Mouse (Mus musculus) cerebellum, postnatal 10 days (tissue): ENCODE measurements around the gene Mta1.

Source experiments
- DNase-seq, 2 experiments: peaks; one replicate each; pipeline ENCODE4 v3.0.0; 2021; ENCODE audit warnings: mixed read lengths in 2 of 2

Mta1 gene

DNA sequence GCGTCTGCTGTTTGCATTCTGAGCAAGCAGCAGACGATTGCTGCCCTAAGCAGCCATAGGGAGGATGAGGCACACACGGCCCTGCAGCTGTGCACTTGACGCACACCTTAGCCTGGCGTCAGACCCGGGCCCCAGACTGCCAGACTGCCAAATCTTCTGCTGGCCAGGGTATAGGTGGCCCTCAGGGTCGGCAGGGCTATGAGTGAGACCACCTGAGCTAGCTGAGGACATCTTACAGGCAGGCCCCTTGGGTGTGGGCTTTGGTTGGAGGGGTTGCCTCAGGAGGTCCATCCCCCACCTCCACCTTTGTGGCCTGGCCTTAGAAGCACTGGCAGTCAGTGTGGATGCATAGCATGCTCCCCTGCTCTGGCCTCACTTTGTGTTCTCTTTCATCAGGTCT is 37.3 kb downstream of the Mta1 start:
- DNase-seq = no peak

- DNase-seq = no peak
Measured at GRCm38 (mm10) chr12:113136492-113137020, 38.5 kb downstream of the Mta1 start.

DNA sequence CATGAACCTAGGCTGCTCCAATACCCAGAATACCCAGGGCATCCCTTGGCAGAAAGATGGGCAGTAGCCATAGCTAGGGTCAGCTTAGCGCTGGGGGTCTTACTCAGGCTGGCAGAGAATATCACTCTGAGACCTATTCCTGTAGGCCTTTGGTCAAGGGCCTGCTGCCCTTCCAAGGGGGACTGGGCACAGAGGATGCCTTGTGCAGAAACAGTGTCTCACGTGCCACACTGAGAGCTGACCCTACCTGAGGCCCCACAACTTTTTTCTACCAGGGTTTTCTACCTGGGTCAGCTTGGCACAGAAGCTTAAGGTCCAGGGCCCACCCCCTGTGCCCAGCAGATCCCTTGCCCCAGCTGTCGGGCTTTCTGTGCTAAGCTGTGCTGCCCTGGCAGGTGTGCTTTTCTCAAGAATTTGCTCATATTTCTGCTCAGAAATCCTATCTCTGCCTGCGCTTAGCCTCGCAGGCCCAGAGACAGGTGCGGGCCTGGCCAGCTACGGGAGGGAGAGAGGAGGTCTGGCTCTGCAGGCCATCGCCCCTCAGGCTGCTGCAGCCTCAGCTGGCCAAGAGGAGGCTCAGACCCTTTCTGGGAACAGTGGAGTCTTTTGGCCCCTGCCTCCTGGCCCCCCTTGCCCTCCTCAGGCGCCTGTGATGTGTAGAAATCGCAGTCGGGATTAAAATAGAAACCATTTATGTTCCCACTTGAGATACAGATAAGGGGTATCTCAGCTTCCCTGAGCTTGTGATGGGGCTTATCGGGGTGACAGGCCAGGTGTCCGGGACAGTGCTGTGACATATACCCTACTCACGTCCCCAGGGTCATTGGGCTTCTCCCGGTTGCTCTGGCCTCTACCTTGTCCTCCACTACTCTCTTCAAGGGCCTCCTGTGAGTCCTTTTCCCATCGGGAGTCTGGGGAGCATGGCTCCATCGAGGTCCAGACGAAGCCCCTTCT is 39.5 kb downstream of the Mta1 start:
- no peak for DNase-seq

DNA sequence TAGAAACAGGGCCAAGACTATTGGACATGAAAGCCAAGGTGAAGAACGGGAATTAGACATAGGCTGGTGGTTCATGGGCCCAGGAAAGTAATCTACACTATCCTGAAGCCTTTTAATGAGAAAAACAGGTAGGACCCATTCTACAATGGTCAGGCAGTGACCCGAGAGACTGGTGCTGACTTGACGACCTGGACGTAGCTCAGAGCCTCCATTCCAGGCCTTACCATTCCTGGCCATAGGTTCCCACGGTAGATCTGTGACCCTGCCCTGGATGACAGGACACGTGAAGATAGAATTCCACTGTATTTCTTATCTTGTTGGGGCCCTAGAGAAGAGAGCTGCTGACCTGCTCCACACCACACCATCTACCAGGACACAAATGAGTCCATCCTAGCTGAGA is 40.2 kb downstream of the Mta1 start:
- DNase-seq = no peak

DNA sequence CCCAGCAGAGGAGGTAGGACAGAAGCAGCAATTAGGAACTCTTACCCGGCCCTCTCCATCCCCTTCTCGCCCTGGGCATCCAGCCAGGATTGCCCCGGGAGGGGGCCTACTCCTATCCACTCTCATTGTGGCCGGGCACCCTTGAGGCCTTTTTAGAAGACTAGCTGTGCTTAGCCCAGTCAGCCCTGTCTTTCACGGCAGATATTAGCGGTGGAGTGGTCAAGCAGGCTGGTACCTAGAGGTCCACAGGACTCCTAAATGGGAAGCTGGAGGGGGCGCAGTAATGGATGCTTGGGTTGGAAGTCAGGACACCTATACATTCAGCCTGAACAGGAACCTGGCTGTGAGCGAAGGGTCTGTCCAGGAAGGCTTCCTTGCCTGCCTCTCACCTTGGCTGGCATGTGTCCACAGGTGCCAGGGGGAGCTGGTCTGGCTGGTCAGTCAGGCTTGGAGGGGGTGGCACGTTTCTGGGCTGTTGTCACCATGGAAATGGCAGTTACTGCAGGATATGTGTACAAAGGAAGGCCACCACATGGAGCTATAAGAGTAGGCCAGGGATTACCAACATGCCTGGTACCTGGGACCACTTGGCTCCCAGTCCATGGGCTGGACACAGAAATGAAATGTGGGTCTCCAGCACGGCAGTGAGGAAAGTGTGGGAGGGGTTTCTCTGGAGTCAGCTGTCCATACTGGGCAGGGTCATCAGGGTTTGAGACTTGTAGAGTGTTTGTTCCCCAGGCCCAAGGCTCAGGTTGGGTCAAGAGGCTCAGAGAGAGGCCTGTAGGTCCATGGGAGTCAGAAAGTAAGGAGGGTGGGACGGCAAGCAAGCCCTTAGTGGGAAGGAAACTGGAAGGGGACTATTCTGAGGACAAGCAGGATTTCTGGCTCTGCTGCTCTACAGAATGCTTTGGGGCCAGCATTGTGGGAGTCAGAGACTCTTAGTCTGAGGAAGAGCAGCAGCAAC is 41.1 kb downstream of the Mta1 start:
- DNase-seq = peak; percentile 48 to 49

DNA sequence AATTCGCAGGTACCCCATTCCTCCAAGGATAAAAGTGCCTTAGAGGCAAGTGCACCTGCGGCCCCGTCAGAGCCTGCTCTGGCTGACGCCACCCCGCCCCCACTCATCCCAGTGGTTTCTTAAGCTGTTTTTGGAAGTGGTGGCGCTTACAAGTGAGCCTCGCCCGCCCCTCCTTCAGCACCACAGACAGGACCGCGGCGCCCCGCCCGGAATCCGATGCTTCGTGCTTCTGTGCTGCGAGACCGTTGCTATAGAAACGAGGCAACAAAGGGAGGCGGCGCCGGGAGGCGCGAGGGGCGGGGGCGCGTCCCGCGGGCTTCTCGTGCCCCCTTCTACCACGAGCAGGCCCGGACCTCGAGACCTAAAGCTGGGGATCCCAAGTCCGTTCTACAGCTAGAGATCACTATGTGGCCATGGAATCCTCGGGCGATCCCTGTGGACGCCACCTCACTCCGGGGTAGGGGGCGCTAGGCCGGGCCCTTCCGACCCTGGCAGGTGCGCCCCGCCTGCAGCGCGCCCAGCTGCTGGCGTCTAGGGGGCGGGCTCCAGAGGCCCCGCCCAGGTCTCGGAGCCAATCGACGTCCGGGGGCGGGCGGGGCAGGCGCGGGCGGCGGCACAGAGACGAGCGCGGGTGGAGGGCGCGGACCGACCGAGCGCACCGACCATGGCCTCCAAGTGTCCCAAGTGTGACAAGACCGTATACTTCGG is 42.0 kb downstream of the Mta1 start, which contains the start of gene Crip2:
Gene Crip2 (plus strand): TSS at position 329 of the 708 bp plus-strand sequence.
- DNase-seq = peak; percentile 81 to 85

DNA sequence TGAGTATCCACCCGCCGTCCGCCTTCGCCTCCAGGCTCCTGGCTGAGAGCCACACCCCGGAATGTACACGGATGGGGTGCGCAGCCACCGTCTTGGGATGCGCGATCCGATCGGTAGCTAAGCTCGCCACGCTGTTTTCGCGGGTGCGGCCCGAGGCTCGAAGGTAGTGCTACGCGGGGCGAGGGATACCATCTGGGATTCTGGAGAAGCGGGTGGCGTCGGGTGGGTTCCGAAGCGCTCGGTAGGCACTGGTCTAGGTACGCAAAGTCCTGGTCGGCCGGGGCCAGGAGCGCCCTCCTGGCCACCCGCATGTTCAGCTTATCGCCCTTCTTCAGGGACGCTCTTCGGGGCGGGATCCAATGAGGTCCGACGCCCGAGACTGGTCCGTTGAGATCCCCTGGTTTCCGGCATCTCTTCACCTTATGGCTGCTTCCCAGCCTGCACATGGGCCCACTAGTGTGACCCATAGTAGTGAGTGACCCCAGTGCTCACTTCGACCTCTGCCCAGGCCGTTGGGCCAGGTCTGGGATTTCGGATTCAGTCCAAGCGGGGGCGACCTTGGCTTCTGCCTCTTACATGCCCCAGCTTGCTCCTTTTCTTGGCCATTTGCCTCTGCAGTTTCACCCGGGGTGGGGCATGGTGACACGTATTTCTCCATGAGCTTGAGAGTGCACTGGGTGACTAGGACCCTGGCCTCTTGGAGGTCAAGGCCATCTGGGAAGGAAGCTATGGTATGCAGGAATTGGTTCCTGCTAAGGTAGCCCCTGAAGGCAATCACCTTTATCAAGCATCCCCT is 42.7 kb downstream of the Mta1 start:
- DNase-seq = peak; percentile 50 to 55

GRCm38 (mm10) chr12:113141531-113141973 is 43.5 kb downstream of the Mta1 start:
- peak; percentile 74 to 78 for DNase-seq

GRCm38 (mm10) chr12:113142021-113142975 is 44.2 kb downstream of the Mta1 start:
- peak; percentile 63 to 76 for DNase-seq

GRCm38 (mm10) chr12:113143164-113143563 is 45.1 kb downstream of the Mta1 start:
- DNase-seq = no peak

- peak; percentile 53 to 65 for DNase-seq
Measured at GRCm38 (mm10) chr12:113144001-113144756, 46.1 kb downstream of the Mta1 start.

GRCm38 (mm10) chr12:113144886-113145285 is 46.8 kb downstream of the Mta1 start:
- DNase-seq = no peak

DNA sequence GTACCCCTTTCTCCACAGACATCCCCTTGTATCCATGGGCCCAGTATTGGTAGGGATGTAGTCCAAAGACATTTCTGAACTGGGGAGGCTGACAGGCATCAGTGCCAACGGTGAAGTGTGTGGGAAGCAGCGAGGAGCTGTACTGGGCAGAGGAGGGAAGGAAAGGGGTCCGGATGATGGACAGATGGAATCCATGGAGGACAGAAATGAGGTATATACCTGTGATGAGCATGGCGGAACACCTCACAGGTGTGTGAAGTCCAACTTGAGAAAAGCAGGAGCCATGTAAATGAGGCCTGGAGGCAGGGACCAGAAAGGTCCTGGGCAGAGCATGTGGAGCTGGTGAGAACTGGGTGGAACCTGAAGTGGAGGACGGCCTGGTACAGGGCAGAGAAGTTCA is 47.5 kb downstream of the Mta1 start:
- DNase-seq = no peak

DNA sequence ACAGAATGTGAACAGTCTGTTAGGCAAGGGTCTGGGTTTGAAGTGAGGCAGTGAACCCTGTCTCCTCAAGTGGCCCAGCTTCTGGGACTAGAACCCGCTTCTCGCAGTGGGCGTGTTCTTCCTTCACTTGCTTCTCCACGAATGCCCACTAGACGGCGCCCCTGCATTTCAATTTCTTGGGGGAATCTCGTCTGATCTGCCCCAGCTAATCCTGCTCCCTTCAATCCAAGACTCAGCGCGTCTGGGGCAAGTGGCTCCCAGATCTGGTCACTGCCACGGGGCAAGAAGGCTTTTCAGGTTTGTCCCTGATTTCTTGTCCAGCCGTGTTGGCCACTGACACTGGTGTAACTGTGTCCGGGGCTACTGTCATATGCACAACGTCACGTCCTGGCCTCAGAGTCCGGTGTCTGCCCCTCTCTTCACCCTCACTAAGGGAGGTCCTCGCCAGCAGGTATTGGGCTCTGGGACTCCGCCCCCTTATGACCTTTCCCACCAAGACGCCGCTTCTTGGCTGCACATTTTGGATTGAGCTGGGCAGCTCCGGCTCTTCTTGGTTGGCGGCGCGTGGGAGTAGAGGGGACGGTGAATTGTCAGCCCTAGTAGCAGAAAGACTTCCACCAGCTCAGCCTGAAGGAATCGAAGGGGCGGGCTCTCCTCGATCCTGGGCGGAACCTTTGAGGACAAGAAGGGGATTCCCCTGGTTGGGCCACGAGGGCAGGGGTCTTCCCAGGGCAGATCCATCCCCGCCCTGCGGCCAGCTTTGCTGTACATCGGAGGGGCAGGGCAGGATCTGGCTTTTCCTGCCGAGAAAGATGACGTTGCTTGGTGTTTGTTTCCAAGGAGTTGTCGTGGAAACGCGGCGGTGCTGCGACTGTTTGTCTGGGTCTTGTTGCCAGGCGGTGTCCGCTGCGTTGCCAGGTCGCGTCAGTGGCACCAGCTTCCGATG is 48.3 kb downstream of the Mta1 start, which contains the start of gene Crip1:
Gene Crip1 (plus strand): TSS at position 205 of the 946 bp plus-strand sequence.
- DNase-seq = peak; percentile 87 to 91

GRCm38 (mm10) chr12:113147481-113147880 is 49.4 kb downstream of the Mta1 start:
- DNase-seq = peak; percentile 91 to 95

- DNase-seq = peak; percentile 57 to 58
Measured at GRCm38 (mm10) chr12:113148381-113149035, 50.4 kb downstream of the Mta1 start.

DNA sequence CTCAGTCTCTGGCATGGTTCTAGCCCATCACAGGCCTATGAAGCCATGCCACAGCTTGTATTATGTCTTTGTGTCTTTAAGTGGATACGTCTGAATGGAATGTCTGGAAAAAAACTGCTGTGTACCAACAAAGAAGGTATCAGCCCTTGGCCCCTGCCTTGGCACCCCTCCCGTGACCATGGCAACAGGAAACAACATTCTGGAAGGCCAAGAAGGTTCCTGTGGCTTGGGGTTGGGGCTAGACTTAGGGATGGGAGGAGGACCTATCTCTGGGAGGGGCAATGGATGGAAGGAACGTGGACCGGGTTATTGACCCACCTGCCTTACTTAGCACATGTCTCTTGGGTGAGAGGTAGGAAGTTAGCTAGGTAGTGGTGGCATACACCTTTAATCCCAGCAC is 51.3 kb downstream of the Mta1 start:
- peak; percentile 58 to 62 for DNase-seq
